Mouse (Mus musculus) liver, embryonic 16.5 days (tissue): ENCODE results near the gene Olfr316. TPM values are rescaled to one million over a fixed set of nuclear protein-coding genes. Genes with fewer than 3 reads are reported as not detected.

Experiments used
- ATAC-seq: fragments of 200-750 bp; cut with Nextera tagmentation; 2 replicates; pipeline ENCODE4 v1.8.0; 2017; ENCODE audit warnings: low read depth, mild to moderate bottlenecking, moderate number of reproducible peaks, moderate library complexity
- H3K27ac ChIP-seq: fragments of 300-500 bp; sonication (generic); 2 replicates; pipeline ENCODE4 v1.5.1; 2014; ENCODE audit warnings: mild to moderate bottlenecking, low read length
- H3K27me3 ChIP-seq: fragments of 300-500 bp; sonication (generic); 2 replicates; pipeline ENCODE4 v1.6.1; 2014; ENCODE audit warnings: low read depth, low read length, mixed read lengths; ENCODE audit not compliant: control insufficient read depth, insufficient read depth
- H3K36me3 ChIP-seq: fragments of 300-500 bp; sonication (generic); 2 replicates; pipeline ENCODE4 v1.6.1; 2014; ENCODE audit warnings: mild to moderate bottlenecking; ENCODE audit not compliant: control insufficient read depth, insufficient read depth
- H3K4me1 ChIP-seq: fragments of 300-500 bp; sonication (generic); 2 replicates; pipeline ENCODE4 v1.6.1; 2014; ENCODE audit warnings: low read depth, low read length, mixed read lengths; ENCODE audit not compliant: control insufficient read depth
- H3K4me2 ChIP-seq: fragments of 300-500 bp; sonication (generic); 2 replicates; pipeline ENCODE4 v1.6.1; 2014; ENCODE audit warnings: low read depth, low read length, mixed read lengths
- H3K4me3 ChIP-seq: fragments of 300-500 bp; sonication (generic); 2 replicates; pipeline ENCODE4 v1.5.1; 2014; ENCODE audit warnings: low read depth, mild to moderate bottlenecking, low read length
- H3K9ac ChIP-seq: fragments of 300-500 bp; sonication (generic); 2 replicates; pipeline ENCODE4 v1.6.1; 2014; ENCODE audit warnings: low read depth, low read length
- H3K9me3 ChIP-seq: fragments of 300-500 bp; sonication (generic); replicated peaks from 2 replicates; pipeline ENCODE4 v1.6.1; 2016; ENCODE audit warnings: low read length; ENCODE audit not compliant: control insufficient read depth
- WGBS: fragments of 180-500 bp; shearing (Covaris S2); extraction: QIAGEN DNeasy Blood & Tissue Kit; methylation state at CpG from one replicate; pipeline ENCODE4 v1.1.7; 2014; ENCODE audit not compliant: insufficient replicate concordance; 5-methylcytosine and 5-hydroxymethylcytosine counted together
- polyA plus RNA-seq: library from polyadenylated mRNA; unstranded; fragments of >200 nt; fragmentation: Nextera tagmentation; extraction: Ambion mirVana; gene quantifications from 2 replicates; pipeline ENCODE4 v1.2.1, GENCODE M21; 2015

Gene Olfr316
- polyA plus RNA-seq, 1 experiment from 2014 or later, result not detected

- no peak within 1 kb of the TSS for H3K4me2 ChIP-seq
- no peak for ATAC-seq
- H3K9me3 ChIP-seq, result no peaks in the 10 kb centered on the region
- no peak within 1 kb of the TSS for H3K9ac ChIP-seq
- H3K4me1 ChIP-seq, result no peaks in the 10 kb centered on the region
- H3K27ac ChIP-seq, result no peak within 1 kb of the TSS
- H3K27me3 ChIP-seq, result no peaks in the 10 kb centered on the region
- no peak within 1 kb of the TSS for H3K4me3 ChIP-seq
- H3K36me3 ChIP-seq, result no peaks in the 10 kb centered on the region
These were observed 20.4 kb downstream of the Olfr316 start, which contains the start of gene Olfr315 for GRCm38 (mm10) chr11:58772888-58773287. Gene Olfr315, plus strand, starts transcription at chr11:58773188.

- no peaks in the 10 kb centered on the region for H3K36me3 ChIP-seq
- no peaks in the 10 kb centered on the region for H3K9me3 ChIP-seq
- H3K4me1 ChIP-seq, result no peaks in the 10 kb centered on the region
- no peak within 1 kb of the TSS for H3K9ac ChIP-seq
- H3K27me3 ChIP-seq, result no peaks in the 10 kb centered on the region
- no peak within 1 kb of the TSS for H3K4me2 ChIP-seq
- 51% methylated on average over 6 of the region's 6 CpGs for WGBS
- ATAC-seq, result no peak
- no peak within 1 kb of the TSS for H3K27ac ChIP-seq
- H3K4me3 ChIP-seq, result no peak within 1 kb of the TSS
These were observed 30.1 kb downstream of the Olfr316 start, which contains the start of gene Olfr314 for GRCm38 (mm10) chr11:58782480-58783089. Gene Olfr314, plus strand, starts transcription at chr11:58782952.

DNA sequence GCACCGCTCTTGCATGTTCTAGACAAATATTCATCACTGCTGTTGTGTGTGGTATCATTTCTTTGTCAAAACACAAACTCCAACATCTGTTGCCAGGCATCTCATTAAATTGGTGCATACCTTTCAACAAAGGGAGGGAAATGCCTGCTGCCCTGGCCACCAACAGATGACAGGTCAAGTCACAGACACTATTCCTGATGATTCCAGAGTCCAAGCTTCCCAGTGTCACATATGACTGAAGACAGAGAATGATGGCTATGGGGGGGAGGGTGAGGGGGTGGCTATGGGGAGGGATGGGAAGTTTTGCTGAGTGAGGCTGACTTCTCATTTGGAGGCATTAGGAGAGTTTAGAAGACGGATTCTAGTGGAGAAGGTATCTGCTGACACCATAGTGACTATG is 31.6 kb downstream of the Olfr316 start:
- Histone ChIP-seq H3K4me3 (no peak overlapping the region), H3K9me3 (no peaks in the 10 kb centered on the region), H3K9ac (no peak overlapping the region), H3K36me3 (no peaks in the 10 kb centered on the region), H3K27ac (no peak overlapping the region), H3K4me2 (no peak overlapping the region), H3K27me3 (no peaks in the 10 kb centered on the region), H3K4me1 (no peaks in the 10 kb centered on the region)
- ATAC-seq, result no peak
- 81% methylated on average over 2 of the region's 2 CpGs for WGBS

DNA sequence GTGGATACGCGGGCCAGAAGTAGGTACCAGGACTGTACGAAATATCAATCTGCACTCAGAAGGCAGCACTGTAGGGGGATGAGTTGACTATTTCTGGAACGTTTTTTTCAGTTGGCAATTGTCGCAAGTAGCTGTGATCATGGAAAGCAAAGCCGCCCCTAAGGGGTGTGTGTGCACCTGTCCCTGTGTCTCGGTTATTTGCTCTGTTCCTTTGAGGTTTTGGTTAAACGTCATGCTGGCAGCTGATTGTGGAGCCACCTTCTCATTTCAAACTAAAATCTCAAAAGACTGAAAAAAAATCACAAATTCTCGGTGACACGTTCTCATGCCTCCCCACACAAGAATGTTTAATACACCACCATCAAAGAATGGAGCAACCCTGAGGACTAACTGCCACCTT is 35.1 kb downstream of the Olfr316 start:
- Histone ChIP-seq H3K9me3 (no peaks in the 10 kb centered on the region), H3K27me3 (no peaks in the 10 kb centered on the region), H3K4me3 (no peak overlapping the region), H3K4me1 (no peaks in the 10 kb centered on the region), H3K4me2 (no peak overlapping the region), H3K36me3 (no peaks in the 10 kb centered on the region), H3K9ac (no peak overlapping the region), H3K27ac (no peak overlapping the region)
- 64% methylated on average over 10 of the region's 10 CpGs for WGBS
- ATAC-seq, result no peak

DNA sequence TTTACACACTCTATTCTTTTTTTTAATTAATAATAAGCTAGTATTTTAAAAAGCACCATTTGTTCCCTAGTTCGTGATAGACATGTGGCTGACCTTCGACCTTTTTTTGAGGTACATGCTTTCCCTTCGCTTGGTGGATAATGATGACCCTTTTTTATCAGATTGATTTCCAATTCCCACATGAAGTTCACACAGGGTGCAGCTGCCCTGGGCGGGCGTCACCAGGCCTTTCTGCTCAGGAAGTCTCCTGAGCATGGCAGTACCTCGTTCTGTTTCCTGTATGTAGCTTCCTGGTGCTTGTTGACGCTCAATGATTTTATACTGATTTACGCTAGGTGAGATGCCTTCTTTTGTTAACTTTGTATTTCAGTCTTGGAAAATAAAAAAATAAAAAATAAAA is 35.8 kb downstream of the Olfr316 start:
- no peak overlapping the region for H3K4me2 ChIP-seq
- WGBS, result 46% methylated on average over 8 of the region's 8 CpGs
- no peaks in the 10 kb centered on the region for H3K27me3 ChIP-seq
- H3K27ac ChIP-seq, result no peak overlapping the region
- ATAC-seq, result no peak
- no peaks in the 10 kb centered on the region for H3K9me3 ChIP-seq
- no peak overlapping the region for H3K9ac ChIP-seq
- no peaks in the 10 kb centered on the region for H3K36me3 ChIP-seq
- H3K4me3 ChIP-seq, result no peak overlapping the region
- no peaks in the 10 kb centered on the region for H3K4me1 ChIP-seq

DNA sequence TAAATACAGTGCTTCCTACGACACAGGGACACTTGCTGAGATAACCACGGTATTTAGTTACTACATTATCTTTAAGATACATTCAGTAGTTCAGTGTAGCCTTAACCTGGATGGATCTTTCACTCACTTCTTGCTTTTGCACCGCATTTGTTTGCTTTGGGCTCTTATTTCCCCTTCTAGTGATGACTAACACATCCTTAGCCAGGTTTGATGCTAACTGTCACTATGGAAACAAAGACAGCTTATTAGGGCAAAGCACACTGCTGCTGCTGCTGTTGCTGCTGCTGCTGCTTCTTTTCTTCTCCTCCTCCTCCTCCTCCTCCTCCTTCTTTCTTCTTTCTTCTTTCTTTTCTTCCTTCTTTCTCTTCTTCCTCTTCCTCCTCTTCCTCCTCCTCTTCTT is 37.0 kb downstream of the Olfr316 start:
- Histone ChIP-seq H3K9ac (no peak overlapping the region), H3K4me1 (no peaks in the 10 kb centered on the region), H3K27me3 (no peaks in the 10 kb centered on the region), H3K36me3 (no peaks in the 10 kb centered on the region), H3K4me2 (no peak overlapping the region), H3K27ac (no peak overlapping the region), H3K9me3 (no peaks in the 10 kb centered on the region), H3K4me3 (no peak overlapping the region)
- no peak for ATAC-seq
- WGBS, result 29% methylated on average over 3 of the region's 3 CpGs

GRCm38 (mm10) chr11:58790053-58790452 is 37.5 kb downstream of the Olfr316 start:
- Histone ChIP-seq H3K4me1 (no peaks in the 10 kb centered on the region), H3K9ac (no peak overlapping the region), H3K9me3 (no peaks in the 10 kb centered on the region), H3K4me3 (no peak overlapping the region), H3K36me3 (no peaks in the 10 kb centered on the region), H3K27me3 (no peaks in the 10 kb centered on the region), H3K27ac (no peak overlapping the region), H3K4me2 (no peak overlapping the region)
- ATAC-seq, result no peak
- WGBS, result 21% methylated on average over 2 of the region's 2 CpGs

DNA sequence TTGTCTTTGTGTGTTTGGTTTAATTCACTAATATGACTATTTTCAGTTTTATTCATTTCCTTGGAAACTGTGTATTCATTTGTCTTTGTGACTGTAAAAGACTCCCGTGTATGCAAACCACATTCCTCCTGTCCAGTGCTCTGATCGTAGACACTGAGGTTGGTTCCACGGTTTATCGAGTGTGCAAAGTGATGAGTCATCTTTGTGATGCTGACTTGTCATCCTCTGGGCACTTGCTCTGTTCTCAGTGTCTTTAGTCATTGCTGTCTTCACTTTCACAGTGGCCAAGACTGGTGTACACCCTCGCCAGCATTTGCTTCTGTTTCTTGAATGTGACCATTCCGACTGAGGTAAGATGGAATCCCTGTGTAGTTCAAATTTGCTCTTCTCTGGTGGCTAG is 38.1 kb downstream of the Olfr316 start:
- no peak overlapping the region for H3K9ac ChIP-seq

DNA sequence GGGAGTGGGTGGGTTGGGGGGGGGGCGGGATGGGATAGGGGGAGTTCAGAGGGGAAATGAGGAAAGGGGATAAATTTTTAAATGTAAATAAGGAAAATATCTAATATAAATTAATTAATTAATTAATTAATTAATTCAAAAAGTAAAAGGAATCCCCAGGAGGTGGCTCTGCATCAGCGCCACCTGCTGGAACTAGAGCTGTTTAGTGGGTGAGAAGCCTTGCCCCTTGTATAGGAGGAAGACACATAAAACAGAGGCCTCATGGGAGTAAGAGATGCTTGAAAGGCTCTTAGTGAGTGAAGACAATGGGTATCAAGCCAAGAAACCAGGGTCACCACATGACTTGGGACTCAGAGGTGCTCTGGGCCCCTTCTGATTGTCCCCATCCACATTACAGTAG is 43.3 kb downstream of the Olfr316 start:
- H3K4me1 ChIP-seq, result no peaks in the 10 kb centered on the region
- no peak for ATAC-seq
- no peak overlapping the region for H3K9ac ChIP-seq
- H3K27ac ChIP-seq, result no peak overlapping the region
- no peaks in the 10 kb centered on the region for H3K36me3 ChIP-seq
- WGBS, result 81% methylated on average over 2 of the region's 2 CpGs
- no peaks in the 10 kb centered on the region for H3K27me3 ChIP-seq
- no peaks in the 10 kb centered on the region for H3K9me3 ChIP-seq
- no peak overlapping the region for H3K4me3 ChIP-seq
- no peak overlapping the region for H3K4me2 ChIP-seq

More for the DNA sequence above, 38.1 kb downstream of the Olfr316 start:
- ATAC-seq, result no peak
- Histone ChIP-seq H3K36me3 (no peaks in the 10 kb centered on the region), H3K4me2 (no peak overlapping the region), H3K4me1 (no peaks in the 10 kb centered on the region), H3K27me3 (no peaks in the 10 kb centered on the region), H3K27ac (no peak overlapping the region), H3K9me3 (no peaks in the 10 kb centered on the region), H3K4me3 (no peak overlapping the region)
- 38% methylated on average over 6 of the region's 6 CpGs for WGBS
